Mouse (Mus musculus) limb, embryonic 10.5 days (tissue): ENCODE results near the gene Rab35. TPM values are rescaled to one million over a fixed set of nuclear protein-coding genes. Genes with fewer than 3 reads are reported as not detected.

Experiments used
- DNase-seq: peaks from one replicate; pipeline ENCODE4 v3.0.0-alpha.2; 2017; ENCODE audit warnings: low spot score
- H3K27ac ChIP-seq: fragments of 300-500 bp; sonication (generic); 2 replicates; pipeline ENCODE4 v1.5.1; 2016; ENCODE audit warnings: mild to moderate bottlenecking
- H3K27me3 ChIP-seq: fragments of 300-500 bp; sonication (generic); 2 replicates; pipeline ENCODE4 v1.6.1; 2016; ENCODE audit warnings: low read depth, mild to moderate bottlenecking; ENCODE audit not compliant: poor library complexity, severe bottlenecking
- H3K36me3 ChIP-seq: fragments of 300-500 bp; sonication (generic); 2 replicates; pipeline ENCODE4 v1.6.1; 2016; ENCODE audit warnings: mild to moderate bottlenecking, moderate library complexity
- H3K4me1 ChIP-seq: fragments of 300-500 bp; sonication (generic); 2 replicates; pipeline ENCODE4 v1.6.1; 2016
- H3K4me3 ChIP-seq: fragments of 300-500 bp; sonication (generic); 2 replicates; pipeline ENCODE4 v1.5.1; 2016; ENCODE audit warnings: mild to moderate bottlenecking, moderate library complexity
- H3K9me3 ChIP-seq: fragments of 300-500 bp; sonication (generic); replicated peaks from 2 replicates; pipeline ENCODE4 v1.6.1; 2016; ENCODE audit warnings: mild to moderate bottlenecking
- WGBS: fragments of 180-500 bp; shearing (Covaris S2); methylation state at CpG from one replicate; pipeline ENCODE4 v1.1.7; 2016; 5-methylcytosine and 5-hydroxymethylcytosine counted together
- microRNA-seq: library from miRNA; unstranded; fragments of <30 nt; microRNA quantifications from one replicate; pipeline ENCODE4, GENCODE M21; 2017
- polyA plus RNA-seq: library from polyadenylated mRNA; unstranded; fragments of >200 nt; fragmentation: Nextera tagmentation; extraction: Ambion mirVana; gene quantifications from 2 replicates; pipeline ENCODE4 v1.2.1, GENCODE M21; 2016

The Rab35 gene
- polyA plus RNA-seq, 1 experiment from 2014 or later, result 14.9 TPM

- H3K27ac ChIP-seq, result no peak overlapping the region
- no peak overlapping the region for H3K4me3 ChIP-seq
- DNase-seq, result peak; percentile 25
- WGBS, result 77% methylated on average over 8 of the region's 8 CpGs
- H3K27me3 ChIP-seq, result 0 out of 2 replicates have a peak, but pooled peaks cover 3% of the 10 kb centered on the region
- H3K9me3 ChIP-seq, result no peaks in the 10 kb centered on the region
- H3K4me1 ChIP-seq, result peaks cover 12% of the 10 kb centered on the region; the same call in 1 of the 2 replicates
- H3K36me3 ChIP-seq, result no peaks in the 10 kb centered on the region
These were observed 40.1 kb downstream of the Rab35 start for GRCm38 (mm10) chr5:115671846-115672245.

DNA sequence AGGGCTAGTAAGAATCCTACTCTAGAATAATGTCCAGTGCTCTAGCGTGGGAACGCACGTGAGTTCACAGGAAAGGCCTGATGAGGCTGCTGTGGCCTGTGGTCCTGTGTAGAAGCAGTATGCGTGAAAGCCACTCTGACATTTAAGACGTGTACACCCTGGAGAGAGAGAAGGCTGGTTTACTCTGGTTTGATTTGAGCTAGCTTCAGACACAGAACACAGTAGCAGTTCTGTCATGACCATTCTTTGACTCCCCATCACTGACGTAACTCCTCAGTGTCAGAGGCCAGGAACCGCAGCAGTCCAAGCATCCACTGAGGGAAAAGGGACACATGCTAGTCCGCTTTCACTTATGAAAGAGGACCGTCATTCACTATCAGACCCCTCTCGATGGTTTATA is 53.4 kb downstream of the Rab35 start:
- Histone ChIP-seq H3K27me3 (no peaks in the 10 kb centered on the region), H3K4me1 (no peaks in the 10 kb centered on the region), H3K9me3 (no peaks in the 10 kb centered on the region), H3K36me3 (no peaks in the 10 kb centered on the region), H3K27ac (no peak overlapping the region), H3K4me3 (no peak overlapping the region)
- peak; percentile 19 for DNase-seq
- 91% methylated on average over 10 of the region's 10 CpGs for WGBS

- H3K4me1 ChIP-seq, result no peaks in the 10 kb centered on the region
- H3K27me3 ChIP-seq, result no peaks in the 10 kb centered on the region
- H3K36me3 ChIP-seq, result no peaks in the 10 kb centered on the region
- no peaks in the 10 kb centered on the region for H3K9me3 ChIP-seq
- H3K27ac ChIP-seq, result no peak overlapping the region
- WGBS, result 68% methylated on average over 7 of the region's 7 CpGs
- peak; percentile 2 for DNase-seq
- no peak overlapping the region for H3K4me3 ChIP-seq
These were observed 55.0 kb downstream of the Rab35 start for GRCm38 (mm10) chr5:115686716-115687115.

DNA sequence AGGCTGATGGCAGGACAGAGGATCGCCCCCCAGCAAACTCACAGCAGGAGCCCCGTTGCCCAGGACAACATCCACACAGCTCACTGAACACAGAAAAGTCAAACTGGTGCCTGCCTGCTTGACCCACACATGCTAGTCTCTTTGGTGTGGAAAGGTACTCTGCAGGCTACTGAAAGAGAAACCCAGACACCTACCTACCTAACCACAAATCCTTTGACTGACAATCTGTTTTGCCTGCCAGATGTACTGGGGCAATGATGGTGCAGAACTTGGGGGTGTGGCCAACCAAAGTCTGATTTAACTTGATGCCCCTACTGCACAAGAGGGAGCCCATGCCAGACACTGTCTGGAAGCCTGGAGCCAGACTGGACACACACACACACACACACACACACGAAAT is 61.6 kb downstream of the Rab35 start:
- H3K4me1 ChIP-seq, result peaks cover 9% of the 10 kb centered on the region; the same call in 1 of the 2 replicates
- DNase-seq, result peak; percentile 8
- no peaks in the 10 kb centered on the region for H3K9me3 ChIP-seq
- no peak overlapping the region for H3K27ac ChIP-seq
- no peaks in the 10 kb centered on the region for H3K36me3 ChIP-seq
- 67% methylated on average over 3 of the region's 3 CpGs for WGBS
- H3K27me3 ChIP-seq, result no peaks in the 10 kb centered on the region
- no peak overlapping the region for H3K4me3 ChIP-seq

DNA sequence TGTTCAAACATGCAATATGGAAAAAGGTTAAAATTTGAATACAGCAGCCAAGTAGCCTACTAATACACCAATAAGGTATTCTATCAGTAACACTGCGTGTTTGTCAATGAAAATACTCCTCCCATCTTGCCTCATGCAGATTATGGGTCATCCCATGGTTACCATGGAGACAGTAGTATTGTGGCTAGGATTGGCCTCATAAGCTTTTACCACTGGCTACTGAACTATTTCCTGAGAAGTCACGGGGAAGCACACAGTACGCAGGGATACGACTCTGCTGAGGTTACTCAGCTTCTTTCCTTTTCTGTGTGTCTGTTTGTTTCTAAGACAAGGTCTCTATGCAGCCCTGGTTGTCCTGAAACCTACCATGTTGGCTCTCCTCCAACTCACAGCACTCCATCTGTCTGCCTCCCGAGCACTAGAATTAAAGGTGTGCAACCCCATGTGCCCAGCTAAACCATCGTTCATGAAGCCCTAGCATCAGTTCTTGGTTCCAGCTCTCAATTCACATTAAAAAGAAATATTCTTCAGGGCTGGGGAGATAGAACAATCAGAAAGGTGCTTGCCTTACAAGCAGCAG is 63.6 kb downstream of the Rab35 start:
- H3K27me3 ChIP-seq, result no peaks in the 10 kb centered on the region
- H3K4me3 ChIP-seq, result no peak overlapping the region
- 85% methylated on average over 6 of the region's 6 CpGs for WGBS
- no peak for DNase-seq
- H3K9me3 ChIP-seq, result no peaks in the 10 kb centered on the region
- peaks cover 13% of the 10 kb centered on the region for H3K4me1 ChIP-seq
- H3K36me3 ChIP-seq, result no peaks in the 10 kb centered on the region
- H3K27ac ChIP-seq, result no peak overlapping the region

DNA sequence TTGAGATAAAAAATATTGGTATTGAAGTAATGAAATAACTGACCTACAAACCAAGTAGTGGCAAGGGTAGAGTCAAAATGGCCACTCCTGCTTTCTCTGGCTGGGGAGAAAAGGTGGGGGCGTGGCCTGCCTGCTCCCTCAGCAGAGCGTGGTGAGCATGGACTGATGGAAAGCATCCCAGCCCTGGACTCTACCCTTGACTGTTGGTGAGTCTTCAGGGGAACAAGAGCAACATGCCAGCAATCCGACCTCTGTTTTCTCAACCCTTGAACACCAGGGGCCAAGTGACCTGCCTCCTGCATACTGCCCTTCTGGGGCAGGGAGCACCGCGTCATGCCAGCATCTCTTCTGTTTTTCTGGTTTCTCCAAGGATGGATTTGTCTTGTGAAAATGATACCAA is 65.1 kb downstream of the Rab35 start:
- Histone ChIP-seq H3K27me3 (no peaks in the 10 kb centered on the region), H3K36me3 (no peaks in the 10 kb centered on the region), H3K4me1 (peaks cover 16% of the 10 kb centered on the region), H3K9me3 (no peaks in the 10 kb centered on the region), H3K4me3 (no peak overlapping the region), H3K27ac (no peak overlapping the region)
- 80% methylated on average over 5 of the region's 5 CpGs for WGBS
- no peak for DNase-seq

Small RNAs within 50 kb of the gene (microRNA-seq; reads per million reads assigned to microRNA genes)
- not detected for gene Mir7030

Other genes starting within 250 kb of the Rab35 start
- 54.0 and 60.6 TPM in 2 replicates for gene Msi1, start 202.3 kb upstream of the Rab35 start, polyA plus RNA-seq
- not detected in 2 replicates for gene Pla2g1b, start 165.6 kb upstream of the Rab35 start, polyA plus RNA-seq
- 16.0 and 18.5 TPM in 2 replicates for gene Sirt4, start 147.2 kb upstream of the Rab35 start, polyA plus RNA-seq
- gene Pxn, start 125.2 kb upstream of the Rab35 start, polyA plus RNA-seq, result 36.8 and 45.3 TPM in 2 replicates
- gene Rplp0, start 72.4 kb upstream of the Rab35 start, polyA plus RNA-seq, result 1,442 and 1,757 TPM in 2 replicates
- gene Gcn1l1, start 66.7 kb upstream of the Rab35 start, polyA plus RNA-seq, result 63.3 and 63.8 TPM in 2 replicates
- 7.1 and 8.3 TPM in 2 replicates for gene Bicdl1, start 99.7 kb downstream of the Rab35 start, polyA plus RNA-seq
- gene Cit, start 213.4 kb downstream of the Rab35 start, polyA plus RNA-seq, result 36.0 and 39.4 TPM in 2 replicates